Mouse (Mus musculus) cerebellum, adult 2 months (tissue): ENCODE measurements around the gene Eml1. TPM values are rescaled to one million over a fixed set of nuclear protein-coding genes. Genes with fewer than 3 reads are reported as not detected.

ENCODE experiments used
- DNase-seq, 2 experiments: peaks; one replicate each; pipeline ENCODE4 v3.0.0; 2021
- H3K27ac ChIP-seq: fragments of 200-500 bp; 2 replicates; pipeline ENCODE4 v1.5.1; 2012; ENCODE audit warnings: low read length, control low read depth, inconsistent platforms; ENCODE audit not compliant: insufficient read depth
- H3K27me3 ChIP-seq: fragments of 200-500 bp; 2 replicates; pipeline ENCODE4 v1.6.1; 2012; ENCODE audit warnings: inconsistent platforms, mild to moderate bottlenecking, low read length, moderate library complexity; ENCODE audit not compliant: control insufficient read depth, insufficient read depth
- H3K4me1 ChIP-seq: fragments of 200-500 bp; 2 replicates; pipeline ENCODE4 v1.6.1; 2011; ENCODE audit warnings: low read length; ENCODE audit not compliant: control insufficient read depth, insufficient read depth
- H3K4me3 ChIP-seq: fragments of 200-500 bp; replicated peaks from 2 replicates; pipeline ENCODE3; 2011; ENCODE audit warnings: mild to moderate bottlenecking, low read depth, low read length, control low read depth; ENCODE audit not compliant: insufficient read depth
- CTCF ChIP-seq: fragments of 200-500 bp; IDR thresholded peaks from 2 replicates; pipeline ENCODE4 v1.5.1; 2011; ENCODE audit warnings: low read depth, mild to moderate bottlenecking, control low read depth, low read length, moderate library complexity, borderline replicate concordance; ENCODE audit not compliant: insufficient read depth
- POLR2A ChIP-seq: fragments of 200-500 bp; IDR thresholded peaks from 2 replicates; pipeline ENCODE4 v1.6.1; 2011; ENCODE audit warnings: low read length, control low read depth, borderline replicate concordance; ENCODE audit not compliant: insufficient read depth
- WGBS: fragments of 180-500 bp; shearing (Covaris S2); methylation state at CpG from one replicate; pipeline ENCODE4 v1.1.7; 2018; 5-methylcytosine and 5-hydroxymethylcytosine counted together
- polyA plus RNA-seq: library from polyadenylated mRNA; depleted of rRNA; stranded (reverse); fragments of >200 nt; gene quantifications from 2 replicates; pipeline ENCODE4 v1.2.3, GENCODE M21; 2012

The Eml1 gene
- polyA plus RNA-seq, 1 experiment, result 93.9 TPM

DNA sequence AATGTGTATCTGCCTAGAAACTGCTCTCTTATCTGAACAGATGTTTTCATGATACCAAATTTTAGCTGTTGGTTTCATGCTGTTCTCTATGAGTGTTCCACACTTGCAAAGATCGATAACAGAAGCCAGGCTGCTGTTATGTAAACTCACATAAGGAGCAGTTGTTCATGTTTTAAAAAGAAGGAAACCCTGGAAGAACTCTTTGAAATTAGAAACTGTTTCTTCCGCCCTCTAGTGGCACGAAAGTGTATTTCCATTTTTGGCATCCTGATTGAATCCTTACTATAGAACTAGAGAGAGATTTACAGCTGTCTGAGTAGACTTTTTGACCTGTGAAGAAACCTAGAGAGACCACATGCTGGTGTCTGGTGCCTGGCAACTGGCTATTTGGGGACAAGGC, 140.3 kb downstream of the Eml1 start:
- H3K27ac ChIP-seq, result no peak overlapping the region
- no peak for DNase-seq
- no peaks in the 10 kb centered on the region for H3K4me1 ChIP-seq
- WGBS, result 5% methylated on average over 3 of the region's 3 CpGs
- TF ChIP-seq POLR2A (no peak), CTCF (peak; percentile 37; the same call in 1 of the 2 replicates)
- no peak overlapping the region for H3K4me3 ChIP-seq
- H3K27me3 ChIP-seq, result no peaks in the 10 kb centered on the region

DNA sequence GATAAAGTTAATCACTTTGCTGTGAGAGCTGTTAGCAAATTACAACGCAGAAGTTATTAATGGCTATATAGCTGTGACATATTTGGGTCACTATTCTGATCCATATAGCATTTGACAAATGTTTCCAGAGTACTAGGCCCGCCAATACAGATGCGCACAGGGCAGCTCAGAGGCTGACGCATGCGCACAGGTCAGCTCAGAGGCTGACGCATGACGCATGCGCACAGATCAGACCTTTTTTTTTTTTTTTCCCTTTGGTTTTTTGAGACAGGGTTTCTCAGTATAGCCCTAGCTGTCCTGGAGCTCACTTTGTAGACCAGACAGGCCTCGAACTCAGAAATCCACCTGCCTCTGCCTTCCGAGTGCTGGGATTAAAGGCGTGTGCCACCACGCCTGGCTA, 144.7 kb downstream of the Eml1 start:
- Histone ChIP-seq H3K27me3 (no peaks in the 10 kb centered on the region), H3K4me1 (no peaks in the 10 kb centered on the region), H3K4me3 (no peak overlapping the region), H3K27ac (no peak overlapping the region)
- no peak for DNase-seq
- TF ChIP-seq CTCF (no peak), POLR2A (no peak)
- 95% methylated on average over 12 of the region's 12 CpGs for WGBS

DNA sequence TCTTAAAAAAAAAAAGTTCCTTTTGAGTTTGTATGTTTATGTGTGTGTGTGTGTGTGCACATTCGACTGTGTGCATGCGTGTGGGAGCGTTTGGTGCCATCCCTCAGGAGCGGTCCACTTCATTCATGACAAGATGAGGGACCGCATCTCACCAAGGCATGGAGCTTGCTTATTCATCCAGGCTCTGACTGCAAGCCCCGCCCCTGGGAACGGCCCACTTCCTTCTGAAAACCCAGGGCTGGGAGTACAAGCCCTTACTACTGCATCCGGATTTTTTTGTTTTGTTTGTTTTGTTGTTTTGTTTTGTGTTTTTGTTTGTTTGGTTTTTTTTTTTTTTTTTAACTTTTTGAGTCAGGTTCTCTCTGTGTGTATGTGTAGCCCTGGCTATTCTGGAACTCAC, 148.6 kb downstream of the Eml1 start:
- DNase-seq, result no peak
- Histone ChIP-seq H3K4me3 (no peak overlapping the region), H3K27me3 (no peaks in the 10 kb centered on the region), H3K4me1 (no peaks in the 10 kb centered on the region), H3K27ac (no peak overlapping the region)
- WGBS, result 75% methylated on average over 8 of the region's 8 CpGs
- TF ChIP-seq POLR2A (no peak), CTCF (no peak)

DNA sequence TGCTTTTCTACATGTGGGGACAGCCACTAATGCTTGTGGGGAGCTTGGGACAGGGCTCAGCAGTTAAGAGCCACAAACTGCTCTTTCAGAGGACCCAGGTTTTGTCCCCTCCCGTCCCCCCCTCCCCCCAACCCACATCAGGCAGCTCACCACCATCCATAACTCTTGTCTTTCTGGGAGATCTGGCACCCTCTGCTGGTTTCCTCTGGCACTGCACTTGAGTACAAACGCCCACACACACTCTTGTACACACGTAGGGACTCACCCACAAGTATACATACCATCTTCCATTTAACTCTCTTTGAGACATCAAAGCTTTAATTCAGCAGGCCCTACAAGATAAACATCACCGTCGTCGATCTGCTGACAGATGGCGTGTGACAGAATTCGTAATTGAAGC, 158.5 kb downstream of the Eml1 start:
- TF ChIP-seq POLR2A, result no peak
- peak; percentile 77 for TF ChIP-seq CTCF
- WGBS, result 43% methylated on average over 8 of the region's 8 CpGs
- peak; percentile 28 to 40 for DNase-seq
- Histone ChIP-seq H3K27ac (no peak overlapping the region), H3K4me1 (no peaks in the 10 kb centered on the region), H3K4me3 (no peak overlapping the region), H3K27me3 (no peaks in the 10 kb centered on the region)

DNA sequence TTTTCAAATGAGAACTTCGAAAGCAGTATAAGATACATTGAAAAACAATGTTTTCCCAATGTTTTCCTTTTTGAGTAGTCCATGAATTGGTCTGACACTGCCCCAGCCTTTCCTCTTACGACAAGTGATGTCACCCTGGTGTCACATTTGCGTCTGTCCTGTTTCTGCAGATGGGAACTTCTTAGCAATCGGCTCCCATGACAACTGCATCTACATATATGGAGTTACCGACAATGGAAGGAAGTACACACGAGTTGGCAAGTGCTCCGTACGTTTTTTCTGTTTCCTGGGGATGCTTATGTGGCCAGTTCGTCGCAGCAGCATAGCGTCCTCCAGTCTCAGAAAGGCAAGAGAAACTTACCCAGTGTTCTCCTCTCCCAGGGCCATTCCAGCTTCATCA, 163.7 kb downstream of the Eml1 start:
- Histone ChIP-seq H3K27me3 (no peaks in the 10 kb centered on the region), H3K4me3 (no peak overlapping the region), H3K27ac (no peak overlapping the region), H3K4me1 (no peaks in the 10 kb centered on the region)
- 91% methylated on average over 11 of the region's 11 CpGs for WGBS
- DNase-seq, result no peak
- TF ChIP-seq POLR2A (no peak), CTCF (no peak)

DNA sequence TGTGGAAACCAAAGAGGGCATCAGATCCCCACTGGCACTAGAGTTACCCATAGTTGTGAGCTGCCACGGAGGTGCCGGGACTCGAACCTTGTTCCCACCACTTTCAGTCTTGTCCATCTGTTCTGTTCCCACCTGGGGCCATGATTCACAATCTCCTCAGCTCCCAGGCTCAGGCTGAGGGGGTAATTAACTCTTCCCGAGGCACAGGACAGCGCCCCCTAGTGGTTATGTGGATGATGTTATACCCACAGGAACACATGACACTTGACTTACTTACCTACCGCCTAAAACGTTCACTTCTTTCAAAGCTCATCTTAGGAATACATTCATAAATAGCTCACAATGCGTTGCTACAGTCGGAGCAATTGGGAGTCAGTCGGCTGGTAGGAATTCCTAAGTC, 165.7 kb downstream of the Eml1 start:
- no peak for DNase-seq
- WGBS, result 70% methylated on average over 10 of the region's 10 CpGs
- Histone ChIP-seq H3K4me3 (no peak overlapping the region), H3K27me3 (no peaks in the 10 kb centered on the region), H3K4me1 (no peaks in the 10 kb centered on the region), H3K27ac (no peak overlapping the region)
- TF ChIP-seq CTCF (peak; percentile 53; the same call in 1 of the 2 replicates), POLR2A (no peak)

DNA sequence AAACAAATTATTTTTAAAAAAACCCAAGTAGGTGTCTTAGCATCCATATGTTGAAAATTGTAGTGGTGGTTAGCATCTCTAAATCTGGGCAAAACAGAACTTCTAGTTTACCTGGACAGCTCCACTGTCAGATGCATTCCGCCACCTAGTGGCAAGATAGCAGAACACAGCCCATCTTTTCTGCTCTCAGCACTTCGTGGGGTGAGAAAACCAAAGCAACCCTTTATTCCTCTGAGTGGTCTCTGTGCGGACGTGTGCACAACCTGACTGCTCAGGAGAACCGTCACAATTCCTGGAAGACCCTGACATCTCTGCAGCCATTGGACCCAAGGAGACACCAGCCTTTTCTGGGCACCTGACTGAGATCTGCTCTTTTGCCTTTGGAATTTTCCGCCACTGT, 170.3 kb downstream of the Eml1 start:
- H3K27me3 ChIP-seq, result no peaks in the 10 kb centered on the region
- TF ChIP-seq CTCF, result peak; percentile 79
- no peak for TF ChIP-seq POLR2A
- 22% methylated on average over 6 of the region's 6 CpGs for WGBS
- peak; percentile 57 to 58 for DNase-seq
- no peaks in the 10 kb centered on the region for H3K4me1 ChIP-seq
- no peak overlapping the region for H3K4me3 ChIP-seq
- no peak overlapping the region for H3K27ac ChIP-seq

DNA sequence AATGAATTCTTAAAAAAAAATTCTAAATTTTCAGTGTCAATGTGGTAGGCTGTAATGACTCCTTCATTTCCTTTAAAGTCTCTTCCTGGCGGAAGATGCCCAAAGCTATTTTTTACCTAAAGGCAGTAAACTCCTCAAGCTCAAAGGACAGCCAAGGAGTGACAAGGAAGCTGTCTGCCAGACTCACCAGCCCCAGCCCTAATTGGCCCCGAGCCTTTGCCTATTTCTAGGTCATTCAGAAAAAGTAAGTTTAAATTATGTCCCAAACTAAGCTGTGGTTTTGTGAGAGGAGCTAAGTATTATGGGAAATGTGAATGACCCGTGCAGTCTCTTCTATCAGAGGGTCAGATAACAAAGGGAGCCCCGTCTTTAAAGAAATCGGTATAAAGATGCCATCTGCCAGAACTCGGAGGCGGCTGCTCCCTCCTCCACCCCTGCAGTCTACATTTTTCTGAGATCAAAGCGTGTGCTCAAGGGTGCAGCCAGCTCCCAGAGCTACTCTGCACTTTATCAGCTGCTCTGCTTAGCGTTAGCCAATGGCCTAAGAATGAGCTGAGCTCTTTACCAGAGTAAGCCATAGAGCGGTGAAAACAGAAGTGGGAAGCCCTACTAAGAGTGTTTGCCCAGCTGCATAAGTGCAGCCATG, 175.9 kb downstream of the Eml1 start:
- peak in 1 of 2 experiments; percentile 29 for DNase-seq
- H3K27ac ChIP-seq, result no peak overlapping the region
- no peaks in the 10 kb centered on the region for H3K27me3 ChIP-seq
- 13% methylated on average over 10 of the region's 10 CpGs for WGBS
- H3K4me1 ChIP-seq, result no peaks in the 10 kb centered on the region
- no peak overlapping the region for H3K4me3 ChIP-seq
- TF ChIP-seq CTCF (no peak), POLR2A (no peak)
